Mouse (Mus musculus): Measurements from ENCODE around the gene Homer1. TPM values are rescaled to one million over a fixed set of nuclear protein-coding genes. Genes with fewer than 3 reads are reported as not detected.

Homer1 gene
- polyA plus RNA-seq, 1 experiment from 2014 or later, result 7.1 TPM

DNA sequence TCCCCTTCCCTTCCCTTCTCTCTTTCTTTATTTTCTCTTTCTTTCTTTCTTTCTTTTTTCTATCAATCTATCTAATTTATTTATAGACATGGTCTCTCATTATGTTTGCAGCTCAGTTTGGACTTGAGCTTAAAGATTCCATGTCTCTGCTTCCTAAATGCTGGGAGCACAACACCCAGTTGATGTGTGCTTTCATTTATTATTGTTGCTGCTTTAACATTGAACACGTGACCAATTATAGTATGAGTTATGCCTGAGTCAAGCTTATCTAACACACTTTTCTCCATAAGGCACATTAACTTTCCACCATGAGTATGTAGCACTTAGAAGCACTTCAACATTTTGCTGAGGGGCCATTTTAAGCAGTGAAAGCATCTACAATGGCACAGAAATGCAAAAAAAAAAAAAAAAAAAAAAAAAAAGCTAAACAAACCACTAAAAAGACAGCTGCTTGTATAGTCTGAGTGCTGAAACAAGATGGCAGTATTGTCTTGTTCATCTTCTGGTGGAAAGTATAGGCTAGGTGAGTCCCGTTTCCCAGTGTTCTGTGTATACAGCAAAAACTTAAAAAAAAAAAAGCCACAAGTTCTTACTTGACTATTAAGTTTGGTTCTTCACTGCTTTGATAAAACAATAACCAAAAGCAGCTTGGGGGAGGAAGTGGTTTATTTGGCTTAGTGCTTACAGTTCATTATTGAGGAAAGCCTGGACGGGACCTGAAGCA, 41.3 kb downstream of the Homer1 start:
- H3K4me2 ChIP-seq, result no peak overlapping the region
- H3K27ac ChIP-seq, result no peak overlapping the region
- H3K4me1 ChIP-seq, result peaks cover 5% of the 10 kb centered on the region; the same call in 1 of the 2 replicates
- no peaks in the 10 kb centered on the region for H3K27me3 ChIP-seq
- no peak overlapping the region for H3K9ac ChIP-seq
- no peak for ATAC-seq (ENCODE audit: insufficient number of reproducible peaks, insufficient read depth, low FRiP score, low TSS enrichment, low read depth)
- no peaks in the 10 kb centered on the region for H3K36me3 ChIP-seq
- H3K4me3 ChIP-seq, result no peak overlapping the region
- WGBS, result 78% methylated on average over 3 of the region's 3 CpGs
- H3K9me3 ChIP-seq, result no peaks in the 10 kb centered on the region

GRCm38 (mm10) chr13:93342641-93343040, 43.2 kb downstream of the Homer1 start:
- H3K4me1 ChIP-seq, result peaks cover 5% of the 10 kb centered on the region; the same call in 1 of the 2 replicates
- no peak for ATAC-seq (ENCODE audit: insufficient number of reproducible peaks, insufficient read depth, low FRiP score, low TSS enrichment, low read depth)
- WGBS, result 85% methylated on average over 5 of the region's 5 CpGs

DNA sequence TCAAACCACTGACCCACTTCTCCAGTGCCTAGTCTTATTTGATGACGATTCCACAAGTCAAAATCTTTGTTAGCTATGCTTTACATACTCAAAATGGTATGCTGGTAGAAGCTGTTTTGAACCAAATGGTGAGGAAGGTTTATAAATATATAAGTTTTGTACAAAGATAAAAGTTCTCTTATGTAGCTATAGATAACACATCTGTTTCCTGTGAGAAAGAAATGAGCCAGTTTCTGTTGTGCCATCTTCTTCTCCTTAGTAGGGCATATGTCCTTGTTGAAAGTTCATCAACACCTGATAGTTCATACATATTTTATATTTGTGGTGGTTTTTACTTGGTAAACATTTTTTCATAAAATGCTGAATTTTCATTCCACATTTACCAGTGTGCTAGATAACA, 45.0 kb downstream of the Homer1 start:
- H3K27ac ChIP-seq, result no peak overlapping the region
- no peak overlapping the region for H3K4me2 ChIP-seq
- no peak overlapping the region for H3K9ac ChIP-seq
- H3K9me3 ChIP-seq, result no peaks in the 10 kb centered on the region
- no peaks in the 10 kb centered on the region for H3K27me3 ChIP-seq
- no peaks in the 10 kb centered on the region for H3K36me3 ChIP-seq
- 98% methylated on average over 1 of the region's 1 CpGs for WGBS
- no peaks in the 10 kb centered on the region for H3K4me1 ChIP-seq
- ATAC-seq (ENCODE audit: insufficient number of reproducible peaks, insufficient read depth, low FRiP score, low TSS enrichment, low read depth), result no peak
- H3K4me3 ChIP-seq, result no peak overlapping the region

More at GRCm38 (mm10) chr13:93342641-93343040, 43.2 kb downstream of the Homer1 start:
- Histone ChIP-seq H3K9ac (no peak overlapping the region), H3K27ac (no peak overlapping the region), H3K4me3 (no peak overlapping the region), H3K4me2 (no peak overlapping the region), H3K36me3 (no peaks in the 10 kb centered on the region), H3K27me3 (no peaks in the 10 kb centered on the region), H3K9me3 (no peaks in the 10 kb centered on the region)

DNA sequence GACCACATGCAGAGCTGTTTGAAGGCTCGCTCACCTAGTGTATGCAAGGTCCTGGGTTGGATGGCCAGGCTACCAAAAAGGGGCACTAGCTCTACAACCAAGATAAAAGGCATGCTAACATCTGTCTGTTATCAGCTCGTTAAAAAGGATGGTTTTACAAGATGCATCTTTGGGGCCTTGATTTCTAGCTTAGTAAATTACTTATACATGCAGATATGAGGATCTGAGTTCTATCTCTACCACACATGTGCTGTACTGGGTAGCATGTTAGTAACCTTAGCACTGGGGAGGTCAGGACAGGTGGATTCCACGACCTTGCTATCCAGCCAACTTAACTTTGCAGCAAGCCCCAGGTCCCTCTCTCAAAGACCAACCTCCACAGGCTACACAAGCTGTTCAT, 46.4 kb downstream of the Homer1 start:
- H3K27me3 ChIP-seq, result no peaks in the 10 kb centered on the region
- H3K4me2 ChIP-seq, result no peak overlapping the region
- H3K4me1 ChIP-seq, result no peaks in the 10 kb centered on the region
- peaks cover 3% of the 10 kb centered on the region; the same call in 1 of the 2 replicates for H3K36me3 ChIP-seq
- WGBS, result 87% methylated on average over 3 of the region's 3 CpGs
- no peaks in the 10 kb centered on the region for H3K9me3 ChIP-seq
- no peak for ATAC-seq (ENCODE audit: insufficient number of reproducible peaks, insufficient read depth, low FRiP score, low TSS enrichment, low read depth)
- no peak overlapping the region for H3K27ac ChIP-seq
- H3K9ac ChIP-seq, result no peak overlapping the region
- H3K4me3 ChIP-seq, result no peak overlapping the region

- Histone ChIP-seq H3K4me3 (no peak overlapping the region), H3K36me3 (peaks cover 8% of the 10 kb centered on the region; the same call in 1 of the 2 replicates), H3K9ac (no peak overlapping the region), H3K4me1 (peaks cover 9% of the 10 kb centered on the region; the same call in 1 of the 2 replicates), H3K4me2 (no peak overlapping the region), H3K27me3 (no peaks in the 10 kb centered on the region), H3K9me3 (no peaks in the 10 kb centered on the region), H3K27ac (no peak overlapping the region)
- ATAC-seq (ENCODE audit: insufficient number of reproducible peaks, insufficient read depth, low FRiP score, low TSS enrichment, low read depth), result no peak
- WGBS, result 75% methylated on average over 2 of the region's 2 CpGs
Observed at GRCm38 (mm10) chr13:93352030-93352429, 52.6 kb downstream of the Homer1 start.

DNA sequence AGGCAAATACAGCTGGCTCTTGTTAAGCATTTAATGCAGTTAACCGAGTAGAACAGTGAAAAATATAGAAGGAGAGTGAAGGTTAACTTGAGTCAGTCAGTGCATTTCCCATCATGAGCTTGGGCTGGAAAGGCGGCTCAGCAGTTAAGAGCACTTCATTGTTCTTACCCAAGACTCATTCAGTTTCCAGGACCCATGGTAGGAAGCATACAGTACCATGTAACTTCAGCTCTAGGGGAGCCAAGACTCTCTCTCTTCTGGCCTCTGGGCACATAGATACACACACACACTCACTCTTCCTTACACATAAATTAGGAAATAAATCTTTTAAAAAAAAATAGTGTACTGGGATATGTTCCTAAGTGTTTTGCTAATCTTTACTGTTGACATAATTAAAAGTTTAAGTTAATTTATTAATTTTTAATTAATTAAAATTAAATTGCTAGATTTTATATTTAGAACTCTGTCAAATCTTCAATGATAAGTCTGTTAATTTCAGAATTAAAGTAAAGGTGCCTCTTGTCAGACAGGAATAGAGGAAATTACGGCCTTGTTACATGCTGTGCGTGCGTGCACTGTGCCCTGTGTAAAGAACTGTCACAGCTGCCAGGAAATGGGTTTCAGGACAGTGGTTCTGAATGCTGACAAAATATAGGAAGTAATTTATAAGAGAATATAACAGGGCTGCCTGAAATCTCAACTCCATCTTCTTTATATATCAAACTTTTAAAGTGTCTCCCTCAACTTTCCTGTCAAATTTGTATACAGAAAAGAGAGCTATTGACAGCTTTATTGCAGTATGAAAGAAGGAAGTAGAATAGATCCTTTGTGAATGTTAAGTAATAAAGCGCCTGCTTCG, 55.2 kb downstream of the Homer1 start:
- Histone ChIP-seq H3K4me1 (peaks cover 9% of the 10 kb centered on the region; the same call in 1 of the 2 replicates), H3K4me3 (no peak overlapping the region), H3K36me3 (peaks cover 5% of the 10 kb centered on the region; the same call in 1 of the 2 replicates), H3K4me2 (no peak overlapping the region), H3K9me3 (no peaks in the 10 kb centered on the region), H3K27me3 (no peaks in the 10 kb centered on the region), H3K9ac (no peak overlapping the region), H3K27ac (no peak overlapping the region; the same call in 1 of the 2 replicates)
- no peak for ATAC-seq (ENCODE audit: insufficient number of reproducible peaks, insufficient read depth, low FRiP score, low TSS enrichment, low read depth)
- 60% methylated on average over 7 of the region's 7 CpGs for WGBS

DNA sequence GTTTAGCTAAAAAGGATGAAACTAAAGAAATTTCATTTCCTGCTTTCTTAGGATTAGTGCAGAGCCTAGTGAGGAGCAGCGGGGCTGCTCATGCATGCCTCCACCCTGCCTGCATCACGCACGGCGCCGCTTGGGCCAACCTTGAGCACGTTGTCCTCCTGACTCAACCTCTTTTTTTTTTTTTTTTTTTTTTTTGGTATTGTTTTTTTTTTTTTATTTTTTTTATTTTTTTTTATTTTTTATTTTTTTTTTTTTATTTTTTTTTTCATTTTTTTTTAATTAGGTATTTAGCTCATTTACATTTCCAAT, 55.8 kb downstream of the Homer1 start:
- Histone ChIP-seq H3K27me3 (no peaks in the 10 kb centered on the region), H3K4me1 (peaks cover 9% of the 10 kb centered on the region; the same call in 1 of the 2 replicates), H3K4me3 (no peak overlapping the region), H3K4me2 (no peak overlapping the region), H3K27ac (no peak overlapping the region), H3K36me3 (0 out of 2 replicates have a peak, but pooled peaks cover 4% of the 10 kb centered on the region), H3K9me3 (no peaks in the 10 kb centered on the region), H3K9ac (no peak overlapping the region)
- ATAC-seq (ENCODE audit: insufficient number of reproducible peaks, insufficient read depth, low FRiP score, low TSS enrichment, low read depth), result no peak
- 88% methylated on average over 6 of the region's 6 CpGs for WGBS

GRCm38 (mm10) chr13:93358522-93358921, 59.1 kb downstream of the Homer1 start:
- Histone ChIP-seq H3K9me3 (no peaks in the 10 kb centered on the region), H3K27me3 (no peaks in the 10 kb centered on the region), H3K9ac (no peak overlapping the region), H3K4me2 (no peak overlapping the region), H3K4me3 (no peak overlapping the region), H3K4me1 (peaks cover 5% of the 10 kb centered on the region; the same call in 1 of the 2 replicates), H3K36me3 (no peaks in the 10 kb centered on the region), H3K27ac (no peak overlapping the region)
- no peak for ATAC-seq (ENCODE audit: insufficient number of reproducible peaks, insufficient read depth, low FRiP score, low TSS enrichment, low read depth)
- 96% methylated on average over 1 of the region's 1 CpGs for WGBS

GRCm38 (mm10) chr13:93367555-93367954, 68.1 kb downstream of the Homer1 start:
- Histone ChIP-seq H3K9me3 (no peaks in the 10 kb centered on the region), H3K9ac (no peak overlapping the region), H3K27me3 (no peaks in the 10 kb centered on the region), H3K4me1 (no peaks in the 10 kb centered on the region), H3K4me3 (no peak overlapping the region), H3K27ac (no peak overlapping the region), H3K36me3 (no peaks in the 10 kb centered on the region), H3K4me2 (no peak overlapping the region)
- WGBS, result 84% methylated on average over 5 of the region's 5 CpGs
- no peak for ATAC-seq (ENCODE audit: insufficient number of reproducible peaks, insufficient read depth, low FRiP score, low TSS enrichment, low read depth)

- whole genome bisulfite sequencing, result 82% methylated on average over 7 of the region's 7 CpGs
- Histone ChIP-seq H3K27ac (no peak overlapping the region), H3K4me1 (no peaks in the 10 kb centered on the region), H3K4me3 (no peak overlapping the region), H3K9ac (no peak overlapping the region), H3K36me3 (no peaks in the 10 kb centered on the region), H3K4me2 (no peak overlapping the region), H3K9me3 (no peaks in the 10 kb centered on the region), H3K27me3 (no peaks in the 10 kb centered on the region)
- ATAC-seq (ENCODE audit: insufficient number of reproducible peaks, insufficient read depth, low FRiP score, low TSS enrichment, low read depth), result no peak
Observed at GRCm38 (mm10) chr13:93368812-93369584, 69.6 kb downstream of the Homer1 start.

- 88% methylated on average over 5 of the region's 5 CpGs for WGBS
- Histone ChIP-seq H3K4me1 (no peaks in the 10 kb centered on the region), H3K36me3 (0 out of 2 replicates have a peak, but pooled peaks cover 3% of the 10 kb centered on the region), H3K4me2 (no peak overlapping the region), H3K9me3 (no peaks in the 10 kb centered on the region), H3K27ac (no peak overlapping the region), H3K27me3 (no peaks in the 10 kb centered on the region), H3K9ac (no peak overlapping the region), H3K4me3 (no peak overlapping the region)
- no peak for ATAC-seq (ENCODE audit: insufficient number of reproducible peaks, insufficient read depth, low FRiP score, low TSS enrichment, low read depth)
Observed at GRCm38 (mm10) chr13:93374457-93374856, 75.0 kb downstream of the Homer1 start.
